In the genomic region with DNA sequence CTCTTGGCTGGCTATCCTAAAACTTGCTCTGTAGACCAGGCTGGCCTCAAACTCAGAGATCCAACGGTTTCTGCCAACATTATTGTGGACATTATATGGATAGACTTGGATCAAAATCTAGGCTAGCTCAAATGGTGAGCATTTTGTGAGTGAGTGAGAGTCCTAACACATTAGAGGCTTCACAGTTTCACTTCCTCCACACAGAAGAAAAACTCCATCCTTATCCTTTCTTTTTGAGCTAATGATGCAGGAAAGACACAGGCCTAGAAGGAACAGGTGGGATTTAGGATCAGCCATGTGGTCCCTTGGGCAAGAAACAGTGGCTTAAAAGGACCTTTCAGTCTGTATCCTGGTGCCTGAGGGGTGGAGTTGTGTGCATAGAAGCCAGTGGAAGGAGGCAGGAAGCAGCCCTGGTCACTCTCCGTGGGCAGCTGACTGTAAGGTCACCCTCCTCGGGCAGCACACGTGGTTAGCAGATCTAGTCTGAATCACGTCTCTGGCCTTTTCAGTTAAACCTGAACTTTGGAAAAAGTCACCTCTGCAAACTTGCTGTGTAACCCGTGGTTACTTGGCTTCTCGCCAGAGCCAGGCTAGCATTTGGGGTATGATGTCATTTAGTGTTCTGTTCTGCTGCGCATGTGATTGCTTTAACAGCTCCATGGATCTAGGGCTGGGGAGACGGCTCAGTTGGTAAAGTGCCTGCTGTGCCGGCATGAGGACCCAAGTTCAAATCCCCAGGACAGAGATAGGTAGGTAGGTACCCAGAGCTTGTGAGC, we compare ENCODE assay signal across 8 mouse cellular contexts.
DNase-seq lines count a peak whose midpoint lies in the region; ATAC-seq lines count a peak whose summit lies in the region.

No protein-coding gene starts in this region.

- no peak overlapping the region for H3K4me2 ChIP-seq in midbrain, embryonic 14.5 days (ENCODE audit: low read length)
- H3K4me2 ChIP-seq in midbrain, embryonic 11.5 days: no peak overlapping the region
- H3K4me2 ChIP-seq in intestine, embryonic 16.5 days (ENCODE audit: low read depth, low read length): no peak overlapping the region
- H3K4me2 ChIP-seq in liver, embryonic 11.5 days: no peak overlapping the region
- no peak overlapping the region for H3K4me2 ChIP-seq in neural tube, embryonic 14.5 days (ENCODE audit: low read depth, low read length)

- intact Hi-C loops in gastrocnemius, postnatal 36 days (cut with DNase I): no loop called here

- no peak overlapping the region for H3K9ac ChIP-seq in midbrain, embryonic 14.5 days (replicated peaks; ENCODE audit: low read length)
- H3K9ac ChIP-seq in midbrain, embryonic 11.5 days (ENCODE audit: low read length): no peak overlapping the region
- peak overlapping the region; percentile 47 for H3K9ac ChIP-seq in intestine, embryonic 16.5 days (ENCODE audit: low read depth, low read length)
- no peak overlapping the region for H3K9ac ChIP-seq in liver, embryonic 11.5 days (ENCODE audit: low read depth, low read length)
- H3K9ac ChIP-seq in neural tube, embryonic 14.5 days (replicated peaks; ENCODE audit: low read depth, low read length): no peak overlapping the region

- 0 out of 2 replicates have a peak, but pooled peaks have one; percentile 44 for ATAC-seq in midbrain, embryonic 14.5 days (ENCODE audit: low FRiP score, low TSS enrichment)
- no peak for ATAC-seq in midbrain, embryonic 11.5 days (ENCODE audit: low FRiP score)
- ATAC-seq in intestine, embryonic 16.5 days: peak; percentile 87
- peak; percentile 34 for ATAC-seq in liver, embryonic 11.5 days (replicated peaks; ENCODE audit: low FRiP score)
- peak; percentile 59; the same call in 1 of the 2 replicates for ATAC-seq in neural tube, embryonic 14.5 days (ENCODE audit: low read depth)

- 65% methylated on average over 10 of the region's 10 CpGs for WGBS in midbrain, embryonic 14.5 days
- WGBS in midbrain, embryonic 11.5 days: 86% methylated on average over 10 of the region's 10 CpGs
- WGBS in intestine, embryonic 16.5 days: 27% methylated on average over 10 of the region's 10 CpGs
- WGBS in liver, embryonic 11.5 days: 61% methylated on average over 10 of the region's 10 CpGs
- 54% methylated on average over 10 of the region's 10 CpGs for WGBS in neural tube, embryonic 14.5 days

- H3K4me1 ChIP-seq in midbrain, embryonic 14.5 days (ENCODE audit: control insufficient read depth, insufficient read depth, low read length): 0 out of 2 replicates have a peak, but pooled peaks cover 4% of the 10 kb centered on the region
- no peaks in the 10 kb centered on the region for H3K4me1 ChIP-seq in midbrain, embryonic 11.5 days (ENCODE audit: control insufficient read depth, insufficient read depth, low read length)
- H3K4me1 ChIP-seq in intestine, embryonic 16.5 days (ENCODE audit: control insufficient read depth, insufficient read depth, low read length): peaks cover 14% of the 10 kb centered on the region
- H3K4me1 ChIP-seq in liver, embryonic 11.5 days (replicated peaks; ENCODE audit: control insufficient read depth, insufficient read depth, low read length): 0 out of 2 replicates have a peak, but pooled peaks cover 2% of the 10 kb centered on the region
- peaks cover 4% of the 10 kb centered on the region; the same call in 1 of the 2 replicates for H3K4me1 ChIP-seq in neural tube, embryonic 14.5 days (ENCODE audit: control insufficient read depth, insufficient read depth, low read length)

- no peaks in the 10 kb centered on the region for H3K9me3 ChIP-seq in midbrain, embryonic 14.5 days (ENCODE audit: control insufficient read depth, low read length)
- H3K9me3 ChIP-seq in midbrain, embryonic 11.5 days (ENCODE audit: control insufficient read depth, low read length): no peaks in the 10 kb centered on the region
- no peaks in the 10 kb centered on the region for H3K9me3 ChIP-seq in intestine, embryonic 16.5 days (ENCODE audit: control insufficient read depth, low read length)
- H3K9me3 ChIP-seq in liver, embryonic 11.5 days (ENCODE audit: control insufficient read depth, low read length): no peaks in the 10 kb centered on the region
- no peaks in the 10 kb centered on the region for H3K9me3 ChIP-seq in neural tube, embryonic 14.5 days (ENCODE audit: control insufficient read depth, low read length)

- no peak overlapping the region for H3K4me3 ChIP-seq in midbrain, embryonic 14.5 days (replicated peaks; ENCODE audit: low read depth, low read length)
- no peak overlapping the region for H3K4me3 ChIP-seq in midbrain, embryonic 11.5 days (ENCODE audit: low read depth, low read length)
- H3K4me3 ChIP-seq in intestine, embryonic 16.5 days (ENCODE audit: low read length): no peak overlapping the region
- no peak overlapping the region for H3K4me3 ChIP-seq in liver, embryonic 11.5 days (ENCODE audit: low read depth, low read length)
- H3K4me3 ChIP-seq in neural tube, embryonic 14.5 days (ENCODE audit: low read depth, low read length): no peak overlapping the region

- no peak overlapping the region for H3K27ac ChIP-seq in midbrain, embryonic 14.5 days (replicated peaks; ENCODE audit: low read depth, low read length)
- H3K27ac ChIP-seq in midbrain, embryonic 11.5 days (ENCODE audit: low read depth, low read length): no peak overlapping the region
- peak overlapping the region; percentile 81 for H3K27ac ChIP-seq in intestine, embryonic 16.5 days (ENCODE audit: low read length)
- no peak overlapping the region for H3K27ac ChIP-seq in liver, embryonic 11.5 days (ENCODE audit: low read depth, low read length)
- no peak overlapping the region for H3K27ac ChIP-seq in neural tube, embryonic 14.5 days (ENCODE audit: low read depth, low read length)

- H3K27me3 ChIP-seq in midbrain, embryonic 14.5 days (ENCODE audit: control insufficient read depth, insufficient read depth, low read length): no peaks in the 10 kb centered on the region
- no peaks in the 10 kb centered on the region for H3K27me3 ChIP-seq in midbrain, embryonic 11.5 days (ENCODE audit: control insufficient read depth, insufficient read depth, low read length)
- no peaks in the 10 kb centered on the region for H3K27me3 ChIP-seq in intestine, embryonic 16.5 days (replicated peaks; ENCODE audit: control insufficient read depth, insufficient read depth, low read length)
- H3K27me3 ChIP-seq in liver, embryonic 11.5 days (replicated peaks; ENCODE audit: control insufficient read depth, insufficient read depth, low read length): no peaks in the 10 kb centered on the region
- no peaks in the 10 kb centered on the region for H3K27me3 ChIP-seq in neural tube, embryonic 14.5 days (ENCODE audit: control insufficient read depth, insufficient read depth, low read length)

- peaks cover 2% of the 10 kb centered on the region; the same call in 1 of the 2 replicates for H3K36me3 ChIP-seq in midbrain, embryonic 14.5 days (ENCODE audit: control insufficient read depth, insufficient read depth, low read length)
- H3K36me3 ChIP-seq in midbrain, embryonic 11.5 days (ENCODE audit: control insufficient read depth, insufficient read depth, low read length): 0 out of 2 replicates have a peak, but pooled peaks cover 3% of the 10 kb centered on the region
- H3K36me3 ChIP-seq in intestine, embryonic 16.5 days (ENCODE audit: control insufficient read depth, insufficient read depth, low read length): no peaks in the 10 kb centered on the region
- no peaks in the 10 kb centered on the region; the same call in 1 of the 2 replicates for H3K36me3 ChIP-seq in liver, embryonic 11.5 days (ENCODE audit: control insufficient read depth, insufficient read depth, low read length)
- no peaks in the 10 kb centered on the region for H3K36me3 ChIP-seq in neural tube, embryonic 14.5 days (ENCODE audit: control insufficient read depth, insufficient read depth, low read length)

- peak; percentile 66 for DNase-seq in midbrain, embryonic 14.5 days
- DNase-seq in midbrain, embryonic 11.5 days (ENCODE audit: low spot score, missing footprints): no peak
- peak; percentile 36 for DNase-seq in cerebellum, adult 8-10 months
- DNase-seq in gastrocnemius, postnatal 36 days: peak; percentile 31 to 56
- DNase-seq in liver, embryonic 11.5 days (ENCODE audit: low spot score): no peak
- no peak for DNase-seq in embryo, embryonic 10 days (ENCODE audit: low spot score)

Comparison
In these comparisons a context has a peak if more than half of its experiments do, and no peak if none do; other contexts are left out.
1. DNase-seq: peak in midbrain, embryonic 14.5 days (single experiment), cerebellum, adult 8-10 months (single experiment) and gastrocnemius, postnatal 36 days (2 of 2); none in midbrain, embryonic 11.5 days (single experiment), liver, embryonic 11.5 days (single experiment) and embryo, embryonic 10 days (single experiment).